Mouse (Mus musculus) heart, postnatal 25 days (tissue): ENCODE results near the gene Capzb. TPM values are rescaled to one million over a fixed set of nuclear protein-coding genes. Genes with fewer than 3 reads are reported as not detected.
A peak's percentile ranks its signal among the peaks of the same experiment; 100 is the strongest.

ENCODE experiments used
- DNase-seq: peaks from one replicate; pipeline ENCODE4 v3.0.0; 2022; ENCODE audit warnings: low spot score
- intact Hi-C: fragments of 180-260 bp; cut with DNase I; formaldehyde crosslinking; loops from one replicate; pipeline ENCODE4 v1.15.1; 2025
- total RNA-seq, 2 experiments: library from RNA; stranded (reverse); gene quantifications; 2 replicates each; pipeline ENCODE4 v1.2.3; 2021

Capzb gene
- total RNA-seq, 2 experiments from 2014 or later: 415 to 449 TPM

DNA sequence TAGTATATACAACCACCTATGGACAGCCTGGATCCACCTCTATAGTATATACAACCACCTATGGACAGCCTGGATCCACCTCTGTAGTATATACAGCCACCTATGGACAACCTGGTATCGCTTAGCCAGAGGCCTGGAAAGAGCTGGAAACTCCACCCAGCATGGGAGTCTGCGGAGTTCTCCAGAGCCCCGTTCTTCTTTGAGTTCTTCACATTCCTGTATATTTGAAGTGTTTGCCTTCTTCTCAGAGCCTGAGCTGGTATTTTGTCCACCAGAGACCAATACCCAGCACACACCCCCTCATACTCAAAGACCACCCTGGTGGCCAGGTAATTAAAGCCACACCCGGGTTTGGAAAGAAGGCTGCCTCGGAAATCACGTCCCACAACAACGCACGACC is 64.0 kb downstream of the Capzb start:
- intact Hi-C loops: no loop called here
- DNase-seq: no peak

DNA sequence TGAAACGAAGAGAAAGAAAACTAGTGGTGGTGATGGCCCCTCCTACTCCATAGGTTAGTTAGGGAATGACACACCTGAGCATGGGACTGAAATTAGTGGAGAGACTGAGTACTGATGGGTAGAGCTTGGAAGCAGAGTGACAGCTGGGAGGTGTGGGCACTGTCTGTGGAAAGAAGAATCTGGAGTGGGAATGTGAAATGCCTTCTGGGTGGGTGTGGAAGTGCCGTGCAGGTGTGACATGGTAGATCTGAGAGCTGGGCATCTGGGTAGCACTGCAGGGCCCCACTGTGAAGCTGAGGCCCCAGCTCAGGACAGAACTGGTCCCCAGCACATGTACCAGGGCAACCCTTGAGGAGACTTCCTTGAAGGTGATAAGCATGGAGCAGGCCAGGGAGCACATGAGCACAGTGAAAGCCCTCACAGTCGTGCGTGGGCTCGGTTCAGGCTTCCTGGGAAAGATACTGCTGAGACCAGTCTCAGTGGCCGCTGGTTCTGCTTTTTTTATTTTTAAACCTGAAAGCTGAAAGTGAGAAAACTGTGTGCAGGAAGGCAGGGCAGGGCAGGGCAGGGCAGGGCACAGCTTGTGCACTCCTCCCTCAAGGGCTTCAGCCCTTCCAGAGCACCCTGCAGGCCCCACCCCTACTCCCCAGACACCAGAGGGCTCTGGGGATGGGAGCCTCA is 66.1 kb downstream of the Capzb start:
- intact Hi-C loops: no loop called here
- DNase-seq: no peak

DNA sequence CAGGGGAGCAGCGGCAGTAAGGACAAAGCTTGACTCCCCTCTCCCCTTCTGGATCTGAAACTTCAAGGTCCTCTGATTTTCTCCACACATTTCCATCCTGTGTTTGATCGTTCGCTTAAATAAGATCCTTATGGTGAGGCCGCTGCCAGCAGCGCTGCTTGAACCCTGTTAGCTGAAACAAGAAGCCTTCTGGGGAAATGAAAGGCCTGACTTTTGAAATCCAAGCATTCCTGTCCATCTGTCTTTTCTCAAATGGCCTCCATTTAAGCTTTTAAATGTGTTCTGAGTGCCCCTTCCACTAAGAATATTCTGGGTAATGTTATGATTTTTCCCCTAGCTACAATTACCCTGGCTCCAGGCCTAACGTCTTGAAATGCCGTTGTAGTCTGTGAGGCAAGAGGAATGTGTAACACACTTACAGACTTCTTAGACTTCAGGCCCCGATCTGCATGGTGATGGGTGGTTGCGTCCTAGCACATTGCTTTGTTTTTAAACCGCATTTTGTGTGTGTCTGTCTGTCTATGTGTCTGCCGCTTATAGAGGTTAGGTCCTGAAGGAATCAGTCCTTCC is 66.7 kb downstream of the Capzb start:
- no peak for DNase-seq
- intact Hi-C loops: no loop called here

DNA sequence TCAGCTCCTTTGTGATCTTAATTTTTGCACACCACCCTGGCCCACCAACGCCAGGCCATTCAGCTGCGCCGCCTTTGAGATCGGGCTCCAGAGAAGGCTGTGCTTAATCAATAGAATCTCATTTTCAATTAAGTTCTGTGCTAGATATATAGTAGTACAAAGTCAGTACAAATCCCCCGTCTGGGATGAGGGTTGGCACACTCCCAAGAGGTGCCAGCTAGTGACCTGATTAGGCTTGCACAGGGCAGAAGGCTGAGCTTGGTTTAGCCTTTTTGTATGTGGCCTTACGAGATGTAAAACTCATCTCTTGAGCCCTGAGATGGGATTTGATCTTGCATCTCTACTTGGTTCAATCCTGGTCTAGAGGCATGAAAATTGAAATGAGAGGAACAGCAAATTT is 70.3 kb downstream of the Capzb start:
- DNase-seq: no peak
- intact Hi-C loops: no loop called here

DNA sequence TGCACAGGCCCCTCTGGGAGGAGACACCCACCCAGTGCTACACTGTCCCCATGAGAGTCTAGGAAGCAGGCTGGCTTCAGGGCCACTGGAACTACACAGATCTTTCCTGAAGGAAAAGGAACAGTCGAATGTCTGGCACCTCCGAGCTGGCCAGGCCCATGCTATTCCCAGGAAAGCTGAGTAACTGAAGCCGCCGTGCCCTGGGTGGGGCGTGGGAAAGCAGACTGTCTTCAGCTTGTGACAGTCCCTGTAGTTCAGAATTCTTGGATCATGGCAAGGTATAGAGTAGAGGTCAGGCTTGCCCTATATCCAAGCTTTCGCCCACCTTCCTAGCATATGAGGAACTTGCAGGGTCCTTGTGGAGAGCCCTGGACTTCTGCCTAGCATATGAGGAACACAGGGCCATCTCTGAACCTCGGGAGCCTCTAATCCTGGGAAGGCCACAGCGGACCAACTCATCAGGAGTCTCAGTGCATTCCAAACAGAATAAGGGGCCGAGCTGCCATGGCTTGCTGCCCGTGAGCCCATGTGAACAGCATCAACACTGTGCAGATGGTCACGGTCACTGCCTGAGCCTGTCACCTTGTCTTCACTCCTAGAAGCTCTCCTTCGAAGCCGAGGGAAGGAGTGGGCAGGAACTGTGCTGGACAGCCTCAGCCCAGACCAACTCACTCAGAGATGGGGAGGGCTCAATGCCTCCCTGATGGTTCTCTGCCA is 73.2 kb downstream of the Capzb start:
- DNase-seq: no peak
- intact Hi-C loops: no loop called here

DNA sequence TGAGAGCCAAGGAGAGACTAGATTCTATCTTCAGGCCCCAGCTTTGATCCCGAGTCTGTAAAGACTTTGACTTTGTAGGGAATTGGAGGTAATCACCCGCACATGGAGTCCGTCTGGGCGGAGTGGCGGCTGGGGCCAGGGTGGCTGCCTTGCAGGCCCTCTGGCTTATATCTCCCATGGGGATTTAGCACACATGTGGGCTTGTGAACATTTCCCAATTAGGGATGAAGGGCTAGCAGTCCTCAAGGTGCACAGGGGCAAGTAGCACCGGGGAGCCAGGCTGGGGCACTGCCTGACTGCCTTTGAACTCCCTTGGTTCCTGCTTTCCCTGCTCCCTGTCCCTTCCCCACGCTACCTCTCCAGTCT is 73.8 kb downstream of the Capzb start:
- DNase-seq: no peak
- intact Hi-C loops: no loop called here

DNA sequence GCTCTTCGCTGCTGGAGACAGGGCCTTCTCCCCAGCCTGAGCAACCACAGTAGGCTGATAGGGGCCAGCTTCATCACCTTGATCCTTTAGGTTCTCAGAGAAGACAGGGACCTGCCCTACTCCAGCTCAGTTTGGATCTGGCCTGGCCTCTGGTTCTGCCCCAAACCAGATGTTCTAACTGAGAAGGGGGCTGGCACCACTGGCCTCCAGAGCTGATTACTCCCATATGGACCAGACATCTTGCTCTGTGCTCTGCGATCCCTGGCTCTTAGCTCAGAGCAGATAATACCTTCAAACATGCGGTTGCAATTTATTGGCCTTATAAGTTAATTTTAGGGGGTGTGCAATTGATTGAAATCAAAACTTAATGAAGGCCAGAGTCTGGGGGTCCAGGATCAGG is 74.6 kb downstream of the Capzb start:
- no peak for DNase-seq
- intact Hi-C loops: no loop called here

DNA sequence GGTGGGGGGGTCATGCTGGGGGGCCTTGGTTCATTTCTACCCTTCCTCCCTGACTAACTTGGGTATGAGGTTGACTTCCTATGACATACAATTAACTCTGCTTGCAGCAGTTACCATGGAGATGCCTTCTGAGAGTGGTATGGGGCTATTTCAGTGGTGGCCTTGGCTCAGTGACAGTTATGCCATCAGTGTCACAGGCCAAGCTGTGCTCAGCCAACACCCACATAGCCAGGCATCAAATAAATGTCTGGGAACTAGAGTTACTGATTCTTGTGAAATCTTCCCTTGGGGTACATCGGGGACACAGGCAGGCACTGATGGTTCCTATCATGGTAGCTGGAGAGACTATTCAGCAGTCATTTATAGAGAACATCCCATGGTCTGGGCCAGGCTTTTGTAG is 75.5 kb downstream of the Capzb start:
- intact Hi-C loops: no loop called here
- DNase-seq: no peak

DNA sequence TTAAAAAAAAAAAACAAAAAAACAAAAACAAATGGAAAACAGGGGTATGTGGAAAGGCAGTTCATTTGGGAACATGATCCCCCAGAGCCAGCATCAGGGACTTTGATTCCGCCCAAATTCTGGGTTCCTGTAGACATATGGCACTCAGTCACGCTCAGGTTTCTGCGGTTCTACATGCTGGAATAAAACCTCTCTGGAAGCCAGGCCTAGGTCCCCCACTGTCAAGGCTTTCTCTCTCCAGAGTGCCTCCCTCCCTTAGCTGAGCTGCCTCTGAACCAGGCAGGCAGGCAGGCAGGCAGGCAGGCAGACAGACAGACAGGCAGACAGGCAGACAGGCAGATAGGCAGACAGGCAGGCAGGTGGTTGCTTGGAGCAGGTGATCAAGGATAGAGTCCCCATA is 77.5 kb downstream of the Capzb start:
- intact Hi-C loops: no loop called here
- no peak for DNase-seq

DNA sequence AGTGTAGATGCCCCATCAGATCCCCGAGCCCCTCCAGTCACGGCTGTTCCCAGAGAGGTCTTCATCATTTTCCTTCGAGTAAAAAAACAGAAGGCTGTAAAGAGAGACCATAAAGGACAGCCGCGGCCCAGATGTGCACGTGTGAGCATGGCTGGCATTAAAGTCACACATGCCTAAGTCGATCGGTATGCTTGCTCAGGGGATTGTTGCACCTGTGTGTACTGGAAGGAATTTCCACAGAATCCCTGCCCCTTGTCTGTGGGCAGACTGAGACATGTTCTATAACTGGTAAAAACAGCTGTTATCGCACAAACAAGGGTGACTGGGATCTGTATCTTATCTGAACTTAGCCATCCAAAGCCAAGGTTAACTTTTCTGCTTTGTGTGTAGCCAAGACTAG is 78.9 kb downstream of the Capzb start:
- DNase-seq: no peak
- intact Hi-C loops: no loop called here

DNA sequence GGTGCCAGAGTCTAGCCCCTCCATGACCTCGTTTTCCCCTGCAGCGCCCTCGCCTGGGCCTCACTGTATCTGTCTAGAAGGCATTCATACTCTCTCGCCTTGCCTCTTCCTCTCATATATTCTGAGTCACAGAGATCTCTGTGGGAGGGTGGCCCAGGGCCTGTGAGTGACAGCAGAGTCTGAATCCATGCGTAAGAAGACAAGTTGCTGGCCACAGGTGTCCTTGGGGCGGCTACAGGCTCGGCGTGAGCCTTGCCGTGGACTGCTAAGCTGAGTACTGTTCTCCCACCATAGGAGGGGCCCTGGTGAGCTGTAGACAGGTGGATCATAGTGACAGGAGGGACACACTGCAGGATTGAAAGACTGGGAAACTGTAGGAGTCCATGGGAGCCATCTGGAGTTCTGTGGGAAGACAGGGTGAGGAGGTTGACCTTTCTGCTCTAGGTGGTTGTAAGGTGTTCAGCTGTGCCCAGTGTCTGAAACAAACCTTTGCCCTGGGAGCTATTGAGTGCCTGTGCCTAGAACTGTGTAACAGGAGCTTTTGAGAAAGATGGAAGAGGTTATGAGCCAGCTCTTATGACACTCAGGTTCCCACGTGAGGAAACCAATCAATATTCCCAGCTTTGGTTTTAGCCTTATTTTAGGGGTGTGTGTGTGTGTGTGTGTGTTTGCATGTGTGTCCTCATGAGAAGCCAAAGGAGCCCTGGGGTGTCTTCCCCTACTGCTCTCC is 80.4 kb downstream of the Capzb start:
- DNase-seq: no peak
- intact Hi-C loops: no loop called here

DNA sequence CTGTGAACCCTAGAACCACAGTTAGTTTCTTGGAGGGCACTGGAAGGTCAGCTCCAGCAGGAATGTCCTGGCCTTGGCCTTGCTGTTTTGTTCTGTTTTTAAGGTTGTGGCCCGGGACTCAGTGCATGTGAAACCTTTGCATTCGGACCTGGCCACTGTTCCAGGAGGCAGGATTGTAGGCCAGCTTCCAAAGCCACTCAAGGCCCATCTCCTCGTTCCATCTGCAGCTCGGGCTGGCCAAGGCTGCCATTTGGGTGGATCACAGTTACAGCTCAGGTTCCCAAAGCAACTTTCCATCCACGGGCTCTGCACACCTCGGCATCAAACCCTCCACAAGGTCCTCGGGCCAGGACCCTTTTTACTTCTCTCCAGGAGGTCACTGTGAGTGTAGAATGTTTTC is 81.9 kb downstream of the Capzb start:
- no peak for DNase-seq
- intact Hi-C loops: no loop called here

DNA sequence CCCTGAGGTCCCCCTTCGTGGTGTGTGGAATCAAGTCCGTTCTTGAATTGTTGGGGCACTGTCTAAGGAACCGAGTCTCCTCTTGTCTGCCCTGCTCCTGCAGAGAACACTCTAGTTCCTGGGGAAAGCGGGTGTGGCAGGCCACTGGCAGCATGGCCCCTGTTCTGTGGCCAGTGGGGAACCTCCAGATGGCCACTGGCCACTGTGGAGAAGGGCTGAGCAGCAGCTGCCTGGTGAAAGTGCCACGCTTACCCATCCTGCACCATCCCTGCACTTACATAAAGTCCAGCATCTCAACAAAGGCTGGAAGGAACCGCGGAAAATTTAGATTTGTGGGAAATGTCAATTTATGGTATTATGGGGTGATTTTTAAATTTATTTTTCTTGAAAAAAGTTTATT is 83.7 kb downstream of the Capzb start:
- intact Hi-C loops: no loop called here
- no peak for DNase-seq

DNA sequence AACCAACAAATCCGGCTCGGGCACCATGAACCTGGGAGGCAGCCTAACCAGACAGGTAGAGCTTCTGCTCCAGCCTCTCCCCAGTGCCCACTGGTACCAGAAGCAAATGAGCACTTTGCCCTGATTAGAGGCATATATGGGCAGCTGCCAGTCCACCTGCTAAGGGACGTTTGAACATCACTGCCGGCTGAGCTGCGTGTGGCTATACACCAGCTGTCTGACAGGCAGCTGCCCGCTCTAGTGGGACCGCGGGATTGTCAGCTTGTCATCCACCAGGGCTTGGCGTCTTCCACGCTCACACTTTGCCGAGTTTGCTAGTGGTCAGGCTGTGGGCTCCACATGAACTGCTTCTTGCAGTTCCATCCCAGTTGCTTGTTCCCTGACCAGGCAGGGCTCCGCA is 87.8 kb downstream of the Capzb start:
- no peak for DNase-seq
- intact Hi-C loops: no loop called here

DNA sequence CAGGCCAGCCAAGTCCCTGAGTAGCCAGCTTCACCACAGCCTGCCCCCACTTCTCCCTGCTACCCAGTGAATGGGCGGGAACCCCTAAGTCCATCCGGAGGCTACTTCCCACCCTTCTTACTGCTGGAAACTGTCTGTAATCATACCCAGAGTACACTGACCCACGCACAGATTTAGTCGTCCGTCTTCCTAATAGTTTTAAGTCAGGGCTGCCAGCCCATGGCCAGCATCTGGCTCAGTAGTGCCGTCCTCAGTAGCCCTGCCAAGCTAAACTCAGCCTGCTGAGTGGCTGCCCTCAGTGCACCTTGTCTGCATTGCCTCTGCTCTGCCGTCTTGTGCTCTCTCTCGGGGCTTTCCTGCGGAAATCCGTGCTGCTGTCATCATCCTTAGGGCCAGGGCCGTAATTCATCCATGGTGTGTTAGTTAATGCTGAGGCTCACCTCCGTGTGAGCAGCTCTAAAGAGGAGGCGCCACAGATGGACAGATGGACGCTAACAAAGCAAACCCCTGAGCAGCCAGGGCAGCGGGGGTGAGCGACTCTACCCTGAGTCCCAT is 89.2 kb downstream of the Capzb start:
- no peak for DNase-seq
- intact Hi-C loops: no loop called here

DNA sequence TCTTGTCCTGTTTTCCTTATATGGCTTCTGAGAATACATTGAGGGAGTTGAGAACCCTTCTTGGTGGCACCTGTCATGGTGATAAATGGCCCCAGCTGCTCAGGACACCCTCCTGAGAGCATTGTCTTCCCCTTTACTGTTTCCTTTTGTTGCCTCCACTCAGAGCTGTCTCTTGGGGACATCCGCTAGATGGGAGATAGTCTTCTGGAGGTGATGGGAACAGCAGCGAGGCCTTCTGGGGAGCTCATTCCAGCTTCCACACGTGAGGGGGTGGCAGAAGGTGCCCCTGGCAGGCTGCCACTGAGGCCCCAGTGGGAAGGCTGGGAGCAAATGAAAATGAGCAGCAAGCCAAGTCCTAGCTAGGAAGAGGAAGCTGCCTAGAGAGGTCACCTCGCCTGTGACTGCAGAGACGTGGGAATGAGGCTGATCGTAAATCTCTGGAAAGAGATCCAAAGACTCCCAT is 90.3 kb downstream of the Capzb start:
- intact Hi-C loops: no loop called here

DNA sequence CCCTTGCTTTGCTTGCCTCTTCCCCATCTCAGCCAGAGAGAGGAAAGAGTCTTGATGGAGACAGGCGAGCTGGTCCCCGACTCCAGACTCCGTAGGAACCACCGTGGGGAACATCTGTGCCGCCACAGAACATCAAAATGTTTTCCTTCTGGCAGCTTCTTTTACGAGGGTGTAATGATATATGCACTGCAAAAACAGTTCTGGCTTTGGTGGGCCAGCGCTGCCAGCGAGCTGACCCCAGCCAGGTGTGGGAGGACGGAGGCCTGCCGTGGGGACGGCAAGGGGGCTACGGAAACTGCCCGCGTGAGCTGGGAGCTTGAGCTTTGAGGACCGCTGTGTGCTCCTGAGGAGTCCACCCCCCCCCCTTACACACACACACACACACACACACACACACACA is 92.2 kb downstream of the Capzb start:
- DNase-seq: no peak
- intact Hi-C loops: no loop called here

More for the DNA sequence above, 90.3 kb downstream of the Capzb start:
- DNase-seq: no peak

DNA sequence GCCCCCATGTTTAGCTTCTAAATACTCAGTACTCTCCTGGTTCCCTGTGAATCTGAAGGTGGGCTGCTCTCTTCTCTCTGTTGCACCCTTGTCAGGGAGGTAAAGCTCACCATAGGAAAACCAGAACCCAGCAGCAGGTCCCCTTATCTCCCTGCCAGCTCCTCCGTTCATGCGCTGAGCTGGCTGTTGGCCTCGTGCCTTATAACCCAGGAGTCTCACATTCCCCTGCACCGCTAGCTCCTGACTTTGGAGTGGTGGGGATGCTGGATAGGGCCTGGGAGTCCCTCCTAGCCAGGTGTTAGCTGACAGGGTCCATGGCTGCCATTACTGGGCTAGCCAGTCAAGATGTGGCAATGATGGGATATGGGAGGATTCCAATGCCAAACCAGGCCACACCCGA is 93.5 kb downstream of the Capzb start:
- intact Hi-C loops: no loop called here
- no peak for DNase-seq

DNA sequence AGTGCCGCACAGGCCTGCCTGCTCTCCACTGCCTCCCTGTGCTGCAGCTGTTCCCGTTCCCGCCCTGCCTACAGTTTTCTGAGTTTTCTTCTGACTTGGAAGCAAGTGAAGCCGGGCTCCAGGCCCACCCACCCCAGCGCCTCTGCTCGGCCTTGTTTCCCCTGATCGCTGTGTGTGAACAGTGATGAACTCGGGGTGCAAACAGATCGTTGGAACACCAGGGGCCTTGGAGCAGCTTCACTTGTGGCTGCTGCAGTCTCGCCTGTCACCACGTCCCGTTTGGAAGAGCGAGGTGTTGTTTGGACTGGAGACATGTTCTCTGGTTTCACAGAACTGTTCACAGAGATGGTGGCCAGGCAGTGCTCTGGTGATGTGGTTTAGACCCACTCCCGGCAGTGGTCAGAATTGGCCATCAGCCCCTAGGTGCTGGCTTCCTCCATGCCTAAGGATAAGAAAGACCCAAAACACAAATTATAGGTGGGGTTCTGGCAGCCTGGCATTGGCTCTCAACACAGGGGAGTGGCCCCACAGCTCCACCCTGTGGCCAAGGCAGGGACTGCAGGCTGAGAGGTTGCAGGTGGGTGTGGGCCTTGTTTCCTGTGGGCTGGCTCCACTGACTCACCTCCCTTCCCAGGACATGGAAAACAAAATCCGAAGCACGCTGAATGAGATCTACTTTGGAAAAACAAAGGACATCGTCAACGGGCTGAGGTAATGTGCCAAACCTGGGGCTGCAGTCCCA is 94.6 kb downstream of the Capzb start:
- intact Hi-C loops: loop anchor here (1.0 kb wide), 1 partner anchor 201 kb away; no protein-coding TSS in a partner anchor
- peak; percentile 76 for DNase-seq

DNA sequence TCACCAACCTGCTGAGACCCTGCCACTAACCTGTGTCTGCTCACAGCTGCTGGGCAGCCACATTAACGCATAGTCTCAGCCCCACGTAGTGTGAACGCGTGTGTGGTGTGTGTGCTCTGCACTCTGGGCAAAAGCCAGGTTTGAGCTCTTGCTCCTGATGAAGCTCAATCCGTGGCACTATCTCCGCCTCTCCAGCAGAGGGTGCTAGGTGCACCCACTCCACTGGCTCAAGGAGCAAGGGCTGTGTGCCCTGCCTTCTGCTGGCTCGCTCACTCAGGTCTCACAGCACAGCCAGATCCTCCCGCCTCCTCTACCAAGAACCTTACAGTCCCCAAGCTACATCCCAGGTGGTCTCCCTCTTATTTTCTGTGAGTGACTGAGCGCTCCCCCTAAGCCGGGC is 96.3 kb downstream of the Capzb start:
- intact Hi-C loops: no loop called here

More for the DNA sequence above, 96.3 kb downstream of the Capzb start:
- no peak for DNase-seq
